Mouse (Mus musculus) testis, adult 2 months (tissue): ENCODE measurements around the gene Gm45213. TPM values are rescaled to one million over a fixed set of nuclear protein-coding genes. Genes with fewer than 3 reads are reported as not detected.

ENCODE experiments used
- H3K27ac ChIP-seq: fragments of 200-500 bp; 2 replicates; pipeline ENCODE4 v1.5.1; 2012; ENCODE audit warnings: low read depth, low read length; ENCODE audit not compliant: control insufficient read depth, insufficient read depth
- H3K27me3 ChIP-seq: fragments of 200-500 bp; 2 replicates; pipeline ENCODE4 v1.6.1; 2012; ENCODE audit warnings: mild to moderate bottlenecking, low read length, moderate library complexity; ENCODE audit not compliant: control insufficient read depth, insufficient read depth
- H3K36me3 ChIP-seq: fragments of 200-500 bp; 2 replicates; pipeline ENCODE4 v1.6.1; 2012; ENCODE audit warnings: mild to moderate bottlenecking, low read length; ENCODE audit not compliant: control insufficient read depth, insufficient read depth
- H3K4me1 ChIP-seq: fragments of 200-500 bp; 2 replicates; pipeline ENCODE4 v1.6.1; 2012; ENCODE audit warnings: low read length; ENCODE audit not compliant: control insufficient read depth, insufficient read depth
- H3K4me3 ChIP-seq: fragments of 200-500 bp; 2 replicates; pipeline ENCODE4 v1.5.1; 2012; ENCODE audit warnings: low read depth, mild to moderate bottlenecking, low read length, moderate library complexity, mixed read lengths; ENCODE audit not compliant: control insufficient read depth
- CTCF ChIP-seq: fragments of 200-500 bp; IDR thresholded peaks from 2 replicates; pipeline ENCODE4 v1.5.1; 2012; ENCODE audit warnings: low read depth, mild to moderate bottlenecking, inconsistent platforms, low read length, moderate library complexity; ENCODE audit not compliant: control insufficient read depth, insufficient read depth, insufficient replicate concordance
- POLR2A ChIP-seq: fragments of 200-500 bp; IDR thresholded peaks from 2 replicates; pipeline ENCODE4 v1.6.1; 2012; ENCODE audit warnings: low read depth, mild to moderate bottlenecking, inconsistent platforms, low read length, moderate library complexity; ENCODE audit not compliant: control insufficient read depth
- polyA plus RNA-seq: library from polyadenylated mRNA; depleted of rRNA; stranded (reverse); fragments of >200 nt; gene quantifications from 2 replicates; pipeline ENCODE4 v1.2.3, GENCODE M21; 2012

Gm45213 gene
- polyA plus RNA-seq, 1 experiment, result not detected

DNA sequence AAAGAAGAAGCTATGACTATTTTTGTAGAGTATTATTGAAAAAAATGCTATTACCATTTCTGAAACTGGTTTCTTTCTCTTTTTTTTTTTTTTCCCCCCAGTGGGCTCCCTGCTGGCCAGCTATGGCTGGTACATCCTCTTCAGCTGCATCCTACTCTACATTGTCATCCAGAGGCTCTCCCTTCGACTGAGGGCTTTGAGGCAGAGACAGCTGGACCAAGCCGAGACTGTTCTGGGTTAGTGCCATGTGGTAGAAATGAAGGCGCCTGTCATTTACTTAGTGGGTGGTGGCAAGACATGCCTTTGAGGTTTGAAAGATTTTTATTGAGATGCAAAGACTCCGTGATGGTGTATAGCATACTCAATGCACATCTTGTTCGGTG is 36.8 kb downstream of the Gm45213 start:
- TF ChIP-seq CTCF (no peak), POLR2A (no peak)
- Histone ChIP-seq H3K27ac (no peak overlapping the region), H3K4me1 (no peaks in the 10 kb centered on the region; the same call in none of the 2 replicates), H3K36me3 (peaks cover 5% of the 10 kb centered on the region), H3K4me3 (peak overlapping the region; percentile 88), H3K27me3 (no peaks in the 10 kb centered on the region)

DNA sequence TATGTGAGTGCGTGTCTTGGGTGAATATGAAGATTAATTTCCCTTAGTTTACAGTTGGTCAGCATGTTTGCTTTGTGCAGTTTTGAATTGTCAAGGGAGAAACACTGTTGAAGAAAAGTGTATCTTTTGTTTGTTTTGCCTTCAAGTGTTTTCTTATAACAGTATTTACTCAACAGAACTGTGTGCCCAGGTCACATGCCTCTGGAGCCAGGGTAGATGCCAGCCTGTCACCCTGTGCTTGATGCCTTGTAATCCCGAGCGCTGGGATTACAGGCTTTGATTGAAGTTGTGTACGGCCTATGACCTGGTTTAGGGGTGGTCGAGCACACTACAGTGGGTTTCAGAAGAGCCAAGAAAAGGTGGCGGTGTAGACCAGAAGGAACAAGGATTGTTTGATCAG is 40.4 kb downstream of the Gm45213 start:
- Histone ChIP-seq H3K27me3 (no peaks in the 10 kb centered on the region), H3K4me1 (no peaks in the 10 kb centered on the region; the same call in 1 of the 2 replicates), H3K27ac (no peak overlapping the region), H3K4me3 (no peak overlapping the region), H3K36me3 (peaks cover 10% of the 10 kb centered on the region)
- TF ChIP-seq CTCF (no peak), POLR2A (no peak)

DNA sequence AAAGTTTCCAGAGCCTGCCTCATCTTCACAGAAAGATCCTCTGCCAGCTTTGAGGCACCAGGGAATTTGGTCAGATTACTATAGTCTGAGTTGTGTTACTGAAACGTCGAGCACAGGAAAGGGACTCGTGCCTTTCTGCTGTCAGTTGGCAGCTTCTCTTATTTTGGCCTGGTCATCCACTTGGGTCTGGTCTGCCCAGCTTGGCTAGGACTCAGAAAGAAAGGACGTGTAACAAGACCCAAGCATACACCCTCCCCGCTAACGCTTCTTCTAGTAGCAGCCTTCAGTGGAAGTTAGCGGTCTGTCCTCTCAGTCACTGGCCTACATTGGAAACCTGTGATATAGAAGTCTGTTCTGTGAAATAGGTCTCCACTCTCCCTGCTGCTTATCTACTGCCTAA is 41.1 kb downstream of the Gm45213 start:
- Histone ChIP-seq H3K36me3 (peaks cover 10% of the 10 kb centered on the region), H3K4me3 (no peak overlapping the region), H3K27me3 (no peaks in the 10 kb centered on the region), H3K4me1 (no peaks in the 10 kb centered on the region; the same call in 1 of the 2 replicates), H3K27ac (no peak overlapping the region)
- no peak for TF ChIP-seq CTCF

DNA sequence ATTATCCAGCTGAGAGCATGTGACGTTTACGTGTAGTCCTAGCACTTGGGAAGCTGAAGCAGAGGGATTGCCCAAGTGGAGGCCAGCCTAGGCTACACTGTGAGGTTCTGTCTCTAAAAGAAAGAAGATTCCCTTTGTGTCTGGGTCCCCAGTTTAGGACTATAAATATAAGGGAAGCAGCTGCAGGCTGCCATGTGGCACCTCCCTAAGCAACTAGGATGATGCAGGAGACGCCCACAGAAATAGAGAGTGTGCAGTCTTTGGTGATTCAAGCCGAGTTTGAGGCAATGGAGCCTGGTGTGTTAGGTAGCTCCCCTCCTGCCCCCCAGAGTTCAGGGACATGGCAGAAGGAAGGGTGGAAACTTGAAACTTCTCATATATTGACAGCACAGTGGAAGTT is 44.2 kb downstream of the Gm45213 start:
- TF ChIP-seq POLR2A (no peak), CTCF (no peak)
- Histone ChIP-seq H3K4me1 (no peaks in the 10 kb centered on the region), H3K4me3 (no peak overlapping the region), H3K36me3 (peaks cover 12% of the 10 kb centered on the region), H3K27me3 (no peaks in the 10 kb centered on the region), H3K27ac (no peak overlapping the region)

DNA sequence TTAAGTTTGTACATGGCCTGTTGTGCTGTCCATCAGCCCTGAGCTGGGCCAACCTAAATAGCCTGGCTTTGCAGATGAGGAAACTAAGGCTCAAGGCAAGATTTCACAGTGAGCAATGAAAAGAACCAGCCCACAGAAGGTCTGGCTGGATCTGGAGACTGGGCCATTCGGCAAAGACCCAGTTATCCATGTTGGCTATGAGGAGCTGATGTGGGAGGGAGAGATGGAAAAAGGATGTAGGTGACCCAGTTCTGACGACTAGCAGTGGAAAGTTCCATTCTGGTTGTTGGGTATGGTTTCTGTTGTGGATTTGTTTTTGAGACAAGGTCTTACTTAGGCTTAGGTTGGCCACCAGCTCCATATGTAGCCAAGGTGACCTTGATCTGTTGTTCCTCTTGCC is 44.7 kb downstream of the Gm45213 start:
- no peak overlapping the region for H3K4me3 ChIP-seq
- no peak overlapping the region for H3K27ac ChIP-seq
- H3K4me1 ChIP-seq, result no peaks in the 10 kb centered on the region
- H3K36me3 ChIP-seq, result peaks cover 12% of the 10 kb centered on the region
- H3K27me3 ChIP-seq, result no peaks in the 10 kb centered on the region
- TF ChIP-seq POLR2A (no peak), CTCF (no peak)

DNA sequence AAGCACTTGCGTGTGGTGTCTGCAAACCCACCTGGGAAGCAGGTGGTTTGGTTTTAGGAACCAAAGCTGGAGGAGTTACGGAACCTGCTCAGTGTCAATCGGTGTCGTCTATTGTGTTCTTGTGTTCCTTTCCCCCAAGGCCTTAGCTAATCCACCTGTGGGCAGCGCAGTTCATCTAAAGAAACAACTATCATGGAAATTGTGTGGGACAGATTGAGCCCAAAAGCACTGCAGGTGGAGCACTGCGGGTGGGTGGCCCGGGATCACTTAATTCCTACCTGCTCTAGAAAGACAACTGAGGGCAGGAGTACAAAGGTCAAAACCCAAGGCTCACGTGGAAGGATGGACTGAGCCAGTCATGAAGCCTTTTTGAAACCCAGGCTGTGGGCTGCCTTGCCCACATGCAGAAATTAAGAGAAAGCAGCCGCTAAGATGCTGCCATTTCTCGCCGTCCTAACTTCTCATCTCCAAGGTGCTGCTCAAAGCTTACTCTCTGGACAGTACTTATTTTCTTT is 47.3 kb downstream of the Gm45213 start:
- H3K4me1 ChIP-seq, result no peaks in the 10 kb centered on the region
- H3K4me3 ChIP-seq, result no peak overlapping the region
- H3K27ac ChIP-seq, result no peak overlapping the region
- peaks cover 5% of the 10 kb centered on the region for H3K36me3 ChIP-seq
- TF ChIP-seq POLR2A (no peak), CTCF (no peak)
- H3K27me3 ChIP-seq, result no peaks in the 10 kb centered on the region

DNA sequence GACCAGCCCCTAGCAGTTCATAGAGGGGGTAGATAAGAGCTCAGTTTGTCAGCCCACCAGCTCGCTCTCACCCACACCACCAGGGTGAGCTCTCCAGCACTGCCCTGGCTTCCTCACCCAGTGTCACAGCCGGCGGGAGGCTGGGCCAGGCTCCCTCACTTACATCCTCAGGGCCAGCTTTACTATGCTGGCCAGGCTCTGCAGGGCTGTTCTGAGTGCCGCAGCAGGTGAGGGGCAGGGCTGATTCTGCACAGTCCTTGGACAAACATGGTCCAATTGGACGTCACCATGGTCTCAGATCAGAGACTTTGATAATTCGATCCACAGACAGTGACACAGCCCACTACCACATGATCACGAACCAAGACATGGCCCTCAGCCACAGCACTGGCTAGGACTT is 48.2 kb downstream of the Gm45213 start:
- Histone ChIP-seq H3K27ac (no peak overlapping the region), H3K36me3 (peaks cover 4% of the 10 kb centered on the region), H3K27me3 (no peaks in the 10 kb centered on the region), H3K4me1 (no peaks in the 10 kb centered on the region), H3K4me3 (no peak overlapping the region)
- no peak for TF ChIP-seq CTCF
- no peak for TF ChIP-seq POLR2A

DNA sequence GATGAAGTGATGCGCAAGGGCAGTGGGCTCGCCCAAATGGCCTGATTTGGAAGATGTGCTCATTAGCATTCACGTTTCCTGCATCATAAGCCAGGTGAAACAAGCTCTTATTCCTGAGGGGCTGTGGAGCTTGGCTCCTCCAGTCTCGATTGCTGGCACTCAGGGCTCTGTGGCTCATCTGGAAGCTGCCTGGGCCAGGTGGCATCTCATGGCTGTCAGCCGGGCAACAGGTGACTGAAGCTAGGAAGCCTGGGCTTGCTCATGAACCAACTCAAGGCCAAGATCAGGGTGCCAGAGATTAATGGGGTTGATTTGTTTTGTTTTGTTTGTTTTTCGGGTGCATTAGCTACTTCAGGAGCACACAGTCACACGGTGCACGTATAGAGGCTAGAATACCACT is 49.3 kb downstream of the Gm45213 start:
- peaks cover 1% of the 10 kb centered on the region; the same call in 1 of the 2 replicates for H3K36me3 ChIP-seq
- H3K27me3 ChIP-seq, result no peaks in the 10 kb centered on the region
- no peak overlapping the region for H3K27ac ChIP-seq
- H3K4me3 ChIP-seq, result no peak overlapping the region
- TF ChIP-seq CTCF (no peak), POLR2A (no peak)
- H3K4me1 ChIP-seq, result no peaks in the 10 kb centered on the region
